ENCODE assay signal across 24 mouse cellular contexts in the genomic region with DNA sequence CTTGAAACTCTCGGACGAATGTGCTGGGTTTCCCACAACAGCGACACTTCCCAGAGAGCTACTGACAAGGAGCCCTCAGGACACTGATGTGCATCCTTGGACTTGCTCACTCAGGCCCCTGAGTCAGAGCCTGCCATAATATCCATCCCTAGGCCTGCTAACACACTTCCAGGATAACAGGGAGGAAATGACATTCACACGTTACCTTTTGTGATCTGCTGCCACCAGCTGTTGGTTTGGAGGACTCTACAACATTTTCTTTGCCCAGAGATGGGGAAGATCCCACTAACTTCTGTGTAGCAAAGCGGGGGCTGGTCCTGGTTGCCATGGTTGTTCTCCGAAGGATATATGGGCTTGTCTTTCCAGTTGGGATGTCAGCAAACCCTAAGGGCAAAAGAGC. TPM values are rescaled to one million over a fixed set of nuclear protein-coding genes. Genes with fewer than 3 reads are reported as not detected.
A peak's percentile ranks its signal among the peaks of the same experiment; 100 is the strongest.
DNase-seq lines count a peak whose midpoint lies in the region; ATAC-seq and TF ChIP-seq lines count a peak whose summit lies in the region.
"Had no signal": no experiment of that assay in that cellular context is flagged by ENCODE, and none has a peak within 500 bp of the region (broad histone marks: within the 10 kb centered on the region; RNA-seq: fewer than 3 reads in every experiment).

No protein-coding gene starts in this region.

- no peak for DNase-seq in hindbrain, embryonic 11.5 days (ENCODE audit: low spot score)
- peak; percentile 44 for DNase-seq in lung, embryonic 14.5 days
- no peak for DNase-seq in lung, adult 2 months
- DNase-seq in NIH3T3 (ENCODE audit: low read depth): peak; percentile 26
- DNase-seq in brain, adult 2 months (ENCODE audit: low read depth, low spot score): peak; percentile 48
- DNase-seq in thymus, postnatal 4 days: no peak
- DNase-seq: cerebellum, adult 11-12 months; heart, adult 18-20 months; kidney, adult 8-10 months; kidney, postnatal 4 days; lung, postnatal 10 days; thymus, adult 18-20 months had no signal

- peaks cover 11% of the 10 kb centered on the region for H3K4me1 ChIP-seq in hindbrain, embryonic 16.5 days (ENCODE audit: control insufficient read depth, insufficient read depth, low read depth, low read length)
- no peaks in the 10 kb centered on the region for H3K4me1 ChIP-seq in hindbrain, embryonic 11.5 days (replicated peaks; ENCODE audit: control insufficient read depth, insufficient read depth, low read length)
- H3K4me1 ChIP-seq in lung, embryonic 14.5 days (ENCODE audit: insufficient read depth): no peaks in the 10 kb centered on the region
- H3K4me1 ChIP-seq in lung, adult 2 months (ENCODE audit: control insufficient read depth, insufficient read depth, low read length): no peaks in the 10 kb centered on the region
- H3K4me1 ChIP-seq: limb, embryonic 10.5 days; megakaryocyte, embryonic 14.5 days had no signal

- ATAC-seq in hindbrain, embryonic 16.5 days: 0 out of 2 replicates have a peak, but pooled peaks have one; percentile 35
- ATAC-seq in hindbrain, embryonic 11.5 days (ENCODE audit: low FRiP score): no peak
- ATAC-seq in lung, embryonic 14.5 days (ENCODE audit: insufficient read depth): no peak
- ATAC-seq in erythroid progenitor cell, adult 5-6 weeks (replicated peaks; ENCODE audit: low FRiP score, poor library complexity, severe bottlenecking): no peak
- ATAC-seq: CD4-positive, CD25-positive, alpha-beta regulatory T cell, adult 4 months; forebrain, embryonic 15.5 days had no signal

- no peaks in the 10 kb centered on the region for H3K9me3 ChIP-seq in hindbrain, embryonic 16.5 days (ENCODE audit: control insufficient read depth, low read length)
- H3K9me3 ChIP-seq in hindbrain, embryonic 11.5 days (ENCODE audit: control insufficient read depth, low read length): no peaks in the 10 kb centered on the region
- no peaks in the 10 kb centered on the region for H3K9me3 ChIP-seq in lung, embryonic 14.5 days (ENCODE audit: low read depth, low read length)
- H3K9me3 ChIP-seq: embryonic facial prominence, embryonic 15.5 days; forebrain, embryonic 15.5 days; G1E; hindbrain, embryonic 15.5 days; limb, embryonic 10.5 days; megakaryocyte, embryonic 14.5 days; neural tube, embryonic 15.5 days had no signal

- H3K27ac ChIP-seq in hindbrain, embryonic 16.5 days (ENCODE audit: low read depth, low read length): no peak overlapping the region
- H3K27ac ChIP-seq in hindbrain, embryonic 11.5 days (ENCODE audit: low read depth, low read length): no peak overlapping the region
- H3K27ac ChIP-seq in lung, embryonic 14.5 days (ENCODE audit: low read depth): no peak overlapping the region
- H3K27ac ChIP-seq: embryonic facial prominence, embryonic 15.5 days; hindbrain, embryonic 15.5 days; limb, embryonic 10.5 days; neural tube, embryonic 15.5 days had no signal

- H3K9ac ChIP-seq in hindbrain, embryonic 16.5 days (ENCODE audit: low read depth, low read length): no peak overlapping the region
- no peak overlapping the region for H3K9ac ChIP-seq in hindbrain, embryonic 11.5 days (ENCODE audit: low read depth, low read length)
- no peak overlapping the region for H3K9ac ChIP-seq in lung, embryonic 14.5 days
- H3K9ac ChIP-seq: embryonic facial prominence, embryonic 15.5 days; forebrain, embryonic 15.5 days; hindbrain, embryonic 15.5 days; neural tube, embryonic 15.5 days had no signal

- H3K4me2 ChIP-seq in hindbrain, embryonic 16.5 days (ENCODE audit: low read length): no peak overlapping the region
- no peak overlapping the region for H3K4me2 ChIP-seq in hindbrain, embryonic 11.5 days (replicated peaks; ENCODE audit: low read depth, low read length)
- no peak overlapping the region for H3K4me2 ChIP-seq in lung, embryonic 14.5 days
- H3K4me2 ChIP-seq: embryonic facial prominence, embryonic 15.5 days; forebrain, embryonic 15.5 days; hindbrain, embryonic 15.5 days; liver, embryonic 11.5 days; neural tube, embryonic 15.5 days had no signal

- 81% methylated on average over 6 of the region's 6 CpGs for whole genome bisulfite sequencing in hindbrain, embryonic 16.5 days
- WGBS in hindbrain, embryonic 11.5 days: 93% methylated on average over 6 of the region's 6 CpGs
- WGBS in lung, embryonic 14.5 days: 84% methylated on average over 6 of the region's 6 CpGs
- WGBS in lung, adult 2 months: 88% methylated on average over 6 of the region's 6 CpGs

- no peaks in the 10 kb centered on the region for H3K36me3 ChIP-seq in hindbrain, embryonic 16.5 days (ENCODE audit: control insufficient read depth, insufficient read depth, low read length)
- peaks cover 10% of the 10 kb centered on the region; the same call in 1 of the 2 replicates for H3K36me3 ChIP-seq in hindbrain, embryonic 11.5 days (ENCODE audit: control insufficient read depth, insufficient read depth, low read length)
- peaks cover 93% of the 10 kb centered on the region for H3K36me3 ChIP-seq in lung, embryonic 14.5 days (ENCODE audit: insufficient read depth)
- H3K36me3 ChIP-seq: hindbrain, embryonic 15.5 days; neural tube, embryonic 15.5 days had no signal

- TF ChIP-seq POLR2A in lung, adult 2 months (IDR thresholded peaks at IDR 0.05; ENCODE audit: borderline replicate concordance, extremely low read depth, low read depth, low read length): no peak

- peak; percentile 29; the same call in 1 of the 2 replicates for TF ChIP-seq CTCF in lung, embryonic 14.5 days (IDR thresholded peaks at IDR 0.05; ENCODE audit: low read depth)
- no peak for TF ChIP-seq CTCF in lung, adult 2 months (IDR thresholded peaks at IDR 0.05; ENCODE audit: insufficient read depth, low read length)

- no peaks in the 10 kb centered on the region for H3K27me3 ChIP-seq in hindbrain, embryonic 16.5 days (replicated peaks; ENCODE audit: control insufficient read depth, insufficient read depth, low read length)
- no peaks in the 10 kb centered on the region for H3K27me3 ChIP-seq in hindbrain, embryonic 11.5 days (ENCODE audit: control insufficient read depth, insufficient read depth, low read length)
- no peaks in the 10 kb centered on the region for H3K27me3 ChIP-seq in lung, embryonic 14.5 days (ENCODE audit: insufficient read depth, low read length)
- H3K27me3 ChIP-seq: embryonic facial prominence, embryonic 15.5 days; forebrain, embryonic 15.5 days; hindbrain, embryonic 15.5 days; megakaryocyte, embryonic 14.5 days; neural tube, embryonic 15.5 days had no signal

- no peak overlapping the region for H3K4me3 ChIP-seq in hindbrain, embryonic 16.5 days (ENCODE audit: low read length)
- H3K4me3 ChIP-seq in hindbrain, embryonic 11.5 days (ENCODE audit: low read depth, low read length): no peak overlapping the region
- no peak overlapping the region for H3K4me3 ChIP-seq in lung, embryonic 14.5 days (ENCODE audit: low read depth, low read length)
- no peak overlapping the region for H3K4me3 ChIP-seq in lung, adult 2 months (replicated peaks; ENCODE audit: extremely low read depth, low read depth, low read length)
- H3K4me3 ChIP-seq: embryonic facial prominence, embryonic 15.5 days; forebrain, embryonic 15.5 days; hindbrain, embryonic 15.5 days; limb, embryonic 10.5 days; megakaryocyte, embryonic 14.5 days; myocyte; neural tube, embryonic 15.5 days had no signal

RNA-seq across cellular contexts. Expression of a gene that starts 41.3 kb away (rescaled TPM):
- 16.1 and 17.1 TPM in 2 replicates for polyA plus RNA-seq in hindbrain, embryonic 16.5 days (2015; fragmentation: Nextera tagmentation; extraction: Ambion mirVana)
- 103 and 141 TPM in 2 replicates for polyA plus RNA-seq in hindbrain, embryonic 11.5 days (2014; fragmentation: Nextera tagmentation; extraction: Ambion mirVana)
- polyA plus RNA-seq in lung, embryonic 14.5 days (2014; fragmentation: Nextera tagmentation; extraction: Ambion mirVana): 91.1 and 103 TPM in 2 replicates
- polyA plus RNA-seq in lung, adult 2 months (2012; rRNA removed): 0.22 and 0.86 TPM in 2 replicates
- total RNA-seq in erythroid progenitor cell, adult 5-6 weeks (2015; ENCODE audit: low replicate concordance): 411 and 449 TPM in 2 replicates
- total RNA-seq in erythroid progenitor cell, adult 5-6 weeks (2017; ENCODE audit: low replicate concordance): 652 and 695 TPM in 2 replicates

Comparison
In these comparisons a context has a peak if more than half of its experiments do, and no peak if none do; other contexts are left out.
1. DNase-seq: peak in lung, embryonic 14.5 days (single experiment), NIH3T3 (single experiment) and brain, adult 2 months (single experiment); none in hindbrain, embryonic 11.5 days (single experiment), lung, adult 2 months (single experiment) and thymus, postnatal 4 days (single experiment).